Mouse (Mus musculus) gastrocnemius, postnatal 10 days (tissue): ENCODE results near the gene Hmox1. TPM values are rescaled to one million over a fixed set of nuclear protein-coding genes. Genes with fewer than 3 reads are reported as not detected.

Source experiments
- DNase-seq: peaks from one replicate; pipeline ENCODE4 v3.0.0; 2021; ENCODE audit warnings: mixed read lengths
- long read RNA-seq, 2 experiments: library from polyadenylated mRNA; stranded (forward); transcript quantifications; one replicate each; pipeline ENCODE4 v2.0.0; 2021
- total RNA-seq, 2 experiments: library from RNA; stranded (reverse); gene quantifications; 2 replicates each; pipeline ENCODE4 v1.2.3; 2021

The Hmox1 gene
- total RNA-seq: 10 to 100 TPM; 14.8 to 24.3 TPM
- long read RNA-seq, experiment 1, partial matches to known transcripts: 1 of 1 reads
- long read RNA-seq, experiment 1, other reads (novel, unspliced or antisense): 0 of 1 reads
- long read RNA-seq, experiment 2, partial matches to known transcripts: 0 of 1 reads
- long read RNA-seq, experiment 2, other reads (novel, unspliced or antisense): 0 of 1 reads

DNA sequence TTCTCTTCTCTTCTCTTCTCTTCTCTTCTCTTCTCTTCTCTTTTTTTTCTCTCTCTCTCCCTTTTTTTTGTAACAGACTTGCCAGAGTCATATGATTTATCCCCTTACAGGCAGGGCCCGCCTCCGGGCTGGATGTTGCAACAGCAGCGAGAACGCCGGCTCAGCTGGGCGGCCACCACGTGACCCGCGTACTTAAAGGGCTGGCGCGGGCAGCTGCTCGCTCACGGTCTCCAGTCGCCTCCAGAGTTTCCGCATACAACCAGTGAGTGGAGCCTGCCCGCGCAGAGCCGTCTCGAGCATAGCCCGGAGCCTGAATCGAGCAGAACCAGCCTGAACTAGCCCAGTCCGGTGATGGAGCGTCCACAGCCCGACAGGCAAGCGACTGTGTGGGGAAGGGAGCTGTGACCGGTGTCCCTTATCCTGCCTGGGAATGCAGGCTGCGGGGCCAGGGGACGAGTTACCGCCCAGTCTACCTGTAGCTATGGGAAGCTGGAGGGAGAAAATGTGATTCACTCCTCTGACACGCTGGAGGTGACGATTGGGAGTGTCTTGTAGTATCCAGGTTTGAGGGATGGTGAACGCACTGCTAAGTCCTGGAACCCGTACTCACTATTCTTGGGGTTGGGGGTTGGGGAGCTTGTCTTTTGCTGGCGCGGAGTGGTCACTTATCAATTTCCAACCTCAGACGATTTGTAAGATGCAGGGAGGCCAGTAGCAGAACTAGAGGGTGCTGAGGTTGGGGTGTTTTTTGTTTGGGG is at the start of gene Hmox1:
TSS of gene Hmox1 (plus strand) at position 223 of the 758 bp plus-strand sequence.
- DNase-seq: peak; percentile 93

DNA sequence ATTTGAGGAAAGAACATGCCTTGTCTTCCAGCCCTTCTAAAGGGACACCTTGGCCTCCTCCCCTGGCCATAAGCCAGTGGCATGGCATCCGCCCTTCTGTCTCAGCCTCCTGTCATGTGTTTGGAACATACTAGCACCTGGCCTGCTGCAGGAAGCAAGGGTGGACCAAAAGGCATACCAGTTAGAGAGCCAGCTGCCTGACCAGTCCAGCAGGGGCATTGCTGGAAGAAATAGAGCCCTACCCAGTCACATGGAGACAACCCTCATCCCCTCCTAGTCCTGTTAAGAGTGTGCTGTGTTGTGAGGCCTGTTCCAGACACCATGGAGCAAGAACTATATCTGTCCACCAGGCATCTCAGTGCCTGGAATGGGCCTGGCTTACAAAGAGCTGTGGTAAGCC is 47.1 kb upstream of the Hmox1 start:
- no peak for DNase-seq

- DNase-seq: no peak
These were observed 45.6 kb upstream of the Hmox1 start for GRCm38 (mm10) chr8:75047784-75048183.

GRCm38 (mm10) chr8:75053342-75053741 is 40.1 kb upstream of the Hmox1 start:
- no peak for DNase-seq

DNA sequence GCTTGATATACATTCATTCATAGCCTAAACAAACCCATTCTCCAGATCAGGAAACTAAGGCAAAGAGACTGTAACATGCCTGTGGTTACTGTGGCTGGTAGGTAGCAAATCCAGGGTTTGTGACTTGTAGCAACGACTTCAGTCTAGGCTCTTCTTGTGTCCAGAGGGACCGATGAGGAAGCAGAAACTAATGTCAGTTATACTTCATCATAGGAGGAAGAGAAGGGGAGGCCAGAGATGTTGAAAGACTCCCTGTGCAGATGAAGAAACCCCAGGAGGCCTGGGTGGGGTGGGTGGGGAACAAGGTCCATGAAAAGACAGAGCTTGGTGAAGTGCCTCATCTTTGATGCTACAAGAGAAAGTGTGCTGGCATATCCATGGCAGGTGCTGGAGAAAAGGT is 37.7 kb upstream of the Hmox1 start:
- DNase-seq: no peak

DNA sequence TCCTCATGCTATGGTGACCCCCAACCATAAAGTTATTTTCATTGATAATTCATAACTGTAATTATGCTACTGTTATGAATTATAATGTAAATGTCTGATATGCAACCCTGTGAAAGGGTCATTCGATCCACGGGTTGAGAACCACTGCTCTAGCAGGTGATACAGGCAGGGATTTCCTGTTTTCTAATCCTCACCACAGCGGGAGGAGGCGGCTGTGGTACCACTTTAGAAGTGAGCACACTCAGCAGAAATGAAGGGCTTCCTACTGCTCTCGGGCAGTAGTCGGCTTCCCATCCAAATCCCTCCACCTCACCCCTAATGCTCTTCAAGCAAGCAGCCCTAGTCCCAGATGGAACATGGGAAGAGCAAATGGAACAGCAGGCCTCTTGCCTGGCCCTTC is 33.4 kb upstream of the Hmox1 start:
- no peak for DNase-seq

DNA sequence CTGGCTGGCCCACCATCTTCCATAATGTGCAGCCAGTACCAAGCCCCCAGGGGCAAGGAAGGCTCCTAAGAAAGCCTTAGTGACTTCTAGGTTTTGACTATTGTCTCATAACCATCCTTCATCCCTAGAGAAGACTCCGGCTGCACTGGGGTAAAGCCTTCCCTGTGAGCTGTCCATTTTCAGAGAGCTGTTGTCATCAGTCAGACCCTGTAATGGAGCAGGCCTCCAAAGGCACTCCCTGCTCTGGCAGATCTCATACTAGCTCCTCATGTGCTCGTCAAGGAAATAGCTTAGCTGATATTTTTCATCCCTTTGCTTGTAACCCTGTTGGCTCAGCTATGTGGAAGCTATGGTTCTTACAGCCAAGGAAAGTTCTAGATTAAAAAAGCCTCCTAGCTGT is 32.6 kb upstream of the Hmox1 start:
- no peak for DNase-seq

- DNase-seq: peak; percentile 20
These were observed 30.1 kb upstream of the Hmox1 start for GRCm38 (mm10) chr8:75063290-75063689.

DNA sequence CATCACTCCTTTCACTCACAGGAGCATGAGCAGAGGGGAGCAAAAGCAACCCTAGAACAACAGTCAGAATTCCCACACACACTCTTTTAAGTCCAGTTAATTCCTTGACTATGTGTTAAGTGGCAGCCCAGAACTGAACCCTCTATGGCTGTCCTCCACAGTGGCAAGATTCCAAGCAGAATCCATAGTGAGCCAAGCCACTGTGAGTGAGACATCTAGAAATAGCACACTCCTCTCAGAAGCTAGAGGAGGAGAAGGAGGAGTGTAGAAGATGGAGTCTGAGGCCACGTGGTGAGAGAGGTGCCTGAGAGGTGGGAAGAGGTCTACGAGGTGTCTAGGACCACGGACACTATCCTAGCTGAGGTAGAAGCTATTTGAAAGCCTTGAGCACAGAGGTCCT is 28.6 kb upstream of the Hmox1 start:
- DNase-seq: no peak

- DNase-seq: no peak
These were observed 26.1 kb upstream of the Hmox1 start for GRCm38 (mm10) chr8:75067287-75067686.

GRCm38 (mm10) chr8:75070297-75070696 is 23.1 kb upstream of the Hmox1 start:
- no peak for DNase-seq

- DNase-seq: peak; percentile 76
These were observed 21.6 kb upstream of the Hmox1 start for GRCm38 (mm10) chr8:75071627-75072346.

DNA sequence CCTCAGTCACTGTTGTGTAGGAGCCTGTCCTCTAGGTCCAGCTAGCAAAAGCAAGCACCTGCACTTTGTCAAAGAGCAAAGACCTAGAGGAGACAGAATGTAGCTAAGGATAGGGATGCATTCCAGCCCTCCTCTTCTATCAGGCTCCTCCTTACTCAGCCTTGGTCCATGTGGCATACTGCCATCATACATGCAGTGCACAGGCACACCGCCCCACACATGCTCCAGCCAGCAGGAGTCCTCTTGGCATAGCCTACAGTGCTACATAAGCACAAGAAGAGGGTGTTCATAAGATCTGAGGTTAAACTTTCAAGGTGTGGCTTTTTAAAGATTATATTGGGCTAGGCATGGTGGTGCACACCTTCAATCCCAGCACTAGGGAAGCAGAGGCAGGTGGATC is 18.5 kb upstream of the Hmox1 start:
- DNase-seq: no peak

GRCm38 (mm10) chr8:75078215-75078614 is 15.2 kb upstream of the Hmox1 start:
- no peak for DNase-seq

- no peak for DNase-seq
These were observed 14.6 kb upstream of the Hmox1 start for GRCm38 (mm10) chr8:75078851-75079250.

- DNase-seq: no peak
These were observed 11.9 kb upstream of the Hmox1 start for GRCm38 (mm10) chr8:75081364-75082040.

- no peak for DNase-seq
These were observed 11.1 kb upstream of the Hmox1 start for GRCm38 (mm10) chr8:75082181-75082805.

GRCm38 (mm10) chr8:75083846-75084245 is 9.6 kb upstream of the Hmox1 start:
- DNase-seq: peak; percentile 94

- DNase-seq: no peak
These were observed 8.9 kb upstream of the Hmox1 start for GRCm38 (mm10) chr8:75084382-75085064.

DNA sequence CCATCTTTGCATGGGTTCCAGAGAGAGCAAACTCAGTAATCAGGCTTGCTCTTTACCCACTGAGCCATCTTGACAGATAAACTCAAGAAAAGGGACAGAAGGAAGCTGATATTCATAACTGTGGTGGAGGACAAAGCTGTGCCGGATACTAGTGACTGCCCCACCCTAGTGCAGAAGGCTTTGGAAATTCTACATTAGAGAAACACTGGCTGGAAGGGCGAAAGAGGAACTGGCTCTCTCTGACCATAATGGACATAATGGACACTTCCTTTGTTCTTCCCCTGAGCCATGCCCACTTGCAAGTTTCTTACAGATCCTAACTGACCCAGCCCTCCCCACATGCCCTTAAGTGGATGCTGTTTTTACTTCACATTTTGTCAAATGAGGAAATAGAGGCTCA is 7.4 kb upstream of the Hmox1 start:
- DNase-seq: no peak

GRCm38 (mm10) chr8:75087127-75087526 is 6.3 kb upstream of the Hmox1 start:
- DNase-seq: no peak
